Mouse (Mus musculus) T-helper 17 cell (primary cell): ENCODE measurements at regions not wholly inside any gene's neighbourhood (a gene's known extent, or its start where the extent isn't known, plus 50 kb on each side); places are given as distances from the start of the nearest gene placed in this dataset.

Experiments used
- in situ Hi-C, 2 experiments: fragments of 300-600 bp; cut with MboI, MseI; formaldehyde crosslinking; loops; 1 replicate in 1 of 2; 2 replicates in 1 of 2; pipeline ENCODE4 v1.15.1; 2025; ENCODE audit warnings: high pct_unique_total_duplicates in 2 of 2

GRCm38 (mm10) chr9:34280311-34281208, 205.1 kb upstream of the Kirrel3 start:
- in situ Hi-C loops = no loop called here

- in situ Hi-C loops = no loop called here
Observed at GRCm38 (mm10) chr9:34323571-34323970, 162.1 kb upstream of the Kirrel3 start.

GRCm38 (mm10) chr9:34328723-34329122, 157.0 kb upstream of the Kirrel3 start:
- in situ Hi-C loops = no loop called here

GRCm38 (mm10) chr9:34334112-34334511, 151.6 kb upstream of the Kirrel3 start:
- in situ Hi-C loops = no loop called here

GRCm38 (mm10) chr9:34334555-34335468, 150.9 kb upstream of the Kirrel3 start:
- in situ Hi-C loops = no loop called here

GRCm38 (mm10) chr9:34348442-34348841, 137.3 kb upstream of the Kirrel3 start:
- in situ Hi-C loops = no loop called here

GRCm38 (mm10) chr9:34349997-34350396, 135.7 kb upstream of the Kirrel3 start:
- in situ Hi-C loops = no loop called here

- in situ Hi-C loops = no loop called here
Observed at GRCm38 (mm10) chr9:34353744-34354143, 131.9 kb upstream of the Kirrel3 start.

- in situ Hi-C loops = no loop called here
Observed at GRCm38 (mm10) chr9:34354723-34355316, 130.9 kb upstream of the Kirrel3 start.

- in situ Hi-C loops = no loop called here
Observed at GRCm38 (mm10) chr9:34370686-34371398, 114.9 kb upstream of the Kirrel3 start.

GRCm38 (mm10) chr9:34375187-34375586, 110.5 kb upstream of the Kirrel3 start:
- in situ Hi-C loops = no loop called here

GRCm38 (mm10) chr9:34380008-34380407, 105.7 kb upstream of the Kirrel3 start:
- in situ Hi-C loops = no loop called here

- in situ Hi-C loops = no loop called here
Observed at GRCm38 (mm10) chr9:34381601-34382000, 104.1 kb upstream of the Kirrel3 start.

- in situ Hi-C loops = no loop called here
Observed at GRCm38 (mm10) chr9:34382208-34382607, 103.5 kb upstream of the Kirrel3 start.

GRCm38 (mm10) chr9:34386071-34386470, 99.6 kb upstream of the Kirrel3 start:
- in situ Hi-C loops = no loop called here

- in situ Hi-C loops = no loop called here
Observed at GRCm38 (mm10) chr9:34393042-34393441, 92.7 kb upstream of the Kirrel3 start.

GRCm38 (mm10) chr9:34395839-34396804, 89.6 kb upstream of the Kirrel3 start:
- in situ Hi-C loops = no loop called here

- in situ Hi-C loops = no loop called here
Observed at GRCm38 (mm10) chr9:34411699-34412098, 74.0 kb upstream of the Kirrel3 start.

- in situ Hi-C loops = no loop called here
Observed at GRCm38 (mm10) chr9:34416153-34416552, 69.5 kb upstream of the Kirrel3 start.

GRCm38 (mm10) chr9:34418100-34418499, 67.6 kb upstream of the Kirrel3 start:
- in situ Hi-C loops = no loop called here
